In the genomic region with DNA sequence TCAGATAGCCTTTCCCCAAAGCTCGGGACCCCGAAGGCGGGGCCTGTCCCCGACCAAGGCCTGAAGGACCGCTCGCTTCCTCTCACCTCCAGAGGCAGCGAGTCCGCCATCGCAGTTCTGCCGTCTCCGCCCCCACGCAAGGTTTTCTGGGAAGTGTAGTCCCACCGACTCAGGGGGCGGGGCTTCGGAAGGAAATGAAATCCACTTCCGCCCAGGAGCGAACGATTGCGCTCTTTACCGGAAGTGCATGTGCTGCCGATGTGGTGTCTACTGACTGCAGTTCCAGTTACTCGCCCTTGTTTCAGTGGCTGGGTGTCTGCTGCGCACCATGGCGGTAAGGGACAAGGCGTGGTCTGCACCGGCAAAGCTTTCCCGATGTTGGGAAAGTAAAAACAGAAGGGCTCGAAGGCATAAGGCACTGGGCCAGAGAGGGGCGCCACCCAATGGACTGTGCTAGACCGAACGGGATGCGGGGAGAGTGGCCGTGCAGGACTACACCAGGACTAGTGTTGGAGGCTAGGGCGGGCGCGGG, we compare ENCODE assay signal across 8 mouse cellular contexts. TPM values are rescaled to one million over a fixed set of nuclear protein-coding genes. Genes with fewer than 3 reads are reported as not detected.
DNase-seq lines count a peak whose midpoint lies in the region; ATAC-seq and TF ChIP-seq lines count a peak whose summit lies in the region.

A gene (minus strand): TSS at position 138 of the 532 bp plus-strand sequence.
A gene (plus strand): TSS at position 214 of the 532 bp plus-strand sequence.

- H3K9me3 ChIP-seq in ES-Bruce4 (replicated peaks; ENCODE audit: control insufficient read depth, insufficient read depth, low read length, poor library complexity, severe bottlenecking) = no peaks in the 10 kb centered on the region
- no peaks in the 10 kb centered on the region for H3K9me3 ChIP-seq in forebrain, embryonic 12.5 days
- no peaks in the 10 kb centered on the region for H3K9me3 ChIP-seq in heart, embryonic 16.5 days (replicated peaks; ENCODE audit: control insufficient read depth, low read length)
- H3K9me3 ChIP-seq in liver, embryonic 15.5 days (replicated peaks) = no peaks in the 10 kb centered on the region
- H3K9me3 ChIP-seq in neural tube, embryonic 11.5 days (ENCODE audit: control insufficient read depth, low read length) = no peaks in the 10 kb centered on the region
- no peaks in the 10 kb centered on the region for H3K9me3 ChIP-seq in stomach, embryonic 16.5 days (replicated peaks; ENCODE audit: control insufficient read depth, low read length)

- TF ChIP-seq CTCF in ES-Bruce4 (IDR thresholded peaks at IDR 0.05; ENCODE audit: low read depth, low read length) = peak; percentile 59

- H3K4me3 ChIP-seq in ES-Bruce4 (ENCODE audit: low read depth, low read length) = peak within 1 kb of the TSS; percentile 75
- H3K4me3 ChIP-seq in forebrain, embryonic 12.5 days (replicated peaks) = peak within 1 kb of the TSS; percentile 79
- peak within 1 kb of the TSS; percentile 96 for H3K4me3 ChIP-seq in heart, embryonic 16.5 days (ENCODE audit: low read length)
- H3K4me3 ChIP-seq in liver, embryonic 15.5 days (replicated peaks) = peak within 1 kb of the TSS; percentile 73
- peak within 1 kb of the TSS; percentile 77 for H3K4me3 ChIP-seq in neural tube, embryonic 11.5 days (ENCODE audit: low read depth, low read length)
- peak within 1 kb of the TSS; percentile 92 for H3K4me3 ChIP-seq in stomach, embryonic 16.5 days (replicated peaks; ENCODE audit: low read length)

- peak; percentile 74 for TF ChIP-seq POLR2A in ES-Bruce4 (IDR thresholded peaks at IDR 0.05; ENCODE audit: insufficient read depth, low read length)

- H3K4me1 ChIP-seq in ES-Bruce4 (ENCODE audit: control insufficient read depth, insufficient read depth, low read length) = peaks cover 3% of the 10 kb centered on the region
- H3K4me1 ChIP-seq in forebrain, embryonic 12.5 days = peaks cover 20% of the 10 kb centered on the region
- peaks cover 17% of the 10 kb centered on the region for H3K4me1 ChIP-seq in heart, embryonic 16.5 days (ENCODE audit: control insufficient read depth, insufficient read depth, low read length)
- peaks cover 56% of the 10 kb centered on the region for H3K4me1 ChIP-seq in liver, embryonic 15.5 days (replicated peaks)
- peaks cover 9% of the 10 kb centered on the region for H3K4me1 ChIP-seq in neural tube, embryonic 11.5 days (ENCODE audit: control insufficient read depth, insufficient read depth, low read length)
- H3K4me1 ChIP-seq in stomach, embryonic 16.5 days (ENCODE audit: control insufficient read depth, insufficient read depth, low read length) = peaks cover 17% of the 10 kb centered on the region

- peak; percentile 97 for DNase-seq in c-Kit-positive CD71-positive TER-119-positive erythroid progenitor cells, embryonic 14.5 days (ENCODE audit: low spot score)
- DNase-seq in kidney, postnatal 36 days = peak; percentile 97 to 99
- DNase-seq in neural tube, embryonic 11.5 days (ENCODE audit: low spot score) = peak; percentile 97

- whole genome bisulfite sequencing in forebrain, embryonic 12.5 days = under 1% methylated on average over 36 of the region's 36 CpGs
- WGBS in heart, embryonic 16.5 days = under 1% methylated on average over 36 of the region's 36 CpGs
- WGBS in liver, embryonic 15.5 days (ENCODE audit: insufficient replicate concordance) = under 1% methylated on average over 36 of the region's 36 CpGs
- WGBS in neural tube, embryonic 11.5 days = under 1% methylated on average over 36 of the region's 36 CpGs
- WGBS in stomach, embryonic 16.5 days = under 1% methylated on average over 36 of the region's 36 CpGs

- no peaks in the 10 kb centered on the region for H3K27me3 ChIP-seq in ES-Bruce4 (ENCODE audit: control insufficient read depth, insufficient read depth, low read length, poor library complexity, severe bottlenecking)
- H3K27me3 ChIP-seq in forebrain, embryonic 12.5 days = no peaks in the 10 kb centered on the region
- no peaks in the 10 kb centered on the region for H3K27me3 ChIP-seq in heart, embryonic 16.5 days (ENCODE audit: control insufficient read depth, insufficient read depth, low read length)
- no peaks in the 10 kb centered on the region for H3K27me3 ChIP-seq in liver, embryonic 15.5 days
- H3K27me3 ChIP-seq in neural tube, embryonic 11.5 days (ENCODE audit: control insufficient read depth, insufficient read depth, low read length) = no peaks in the 10 kb centered on the region
- H3K27me3 ChIP-seq in stomach, embryonic 16.5 days (ENCODE audit: control insufficient read depth, insufficient read depth, low read length) = no peaks in the 10 kb centered on the region

- peak within 1 kb of the TSS; percentile 88 for H3K4me2 ChIP-seq in forebrain, embryonic 12.5 days
- peak within 1 kb of the TSS; percentile 96 for H3K4me2 ChIP-seq in heart, embryonic 16.5 days (ENCODE audit: low read depth, low read length)
- peak within 1 kb of the TSS; percentile 84 for H3K4me2 ChIP-seq in liver, embryonic 15.5 days
- peak within 1 kb of the TSS; percentile 87 for H3K4me2 ChIP-seq in neural tube, embryonic 11.5 days (ENCODE audit: low read depth)
- H3K4me2 ChIP-seq in stomach, embryonic 16.5 days (ENCODE audit: low read depth, low read length) = peak within 1 kb of the TSS; percentile 88

- H3K36me3 ChIP-seq in ES-Bruce4 (ENCODE audit: control insufficient read depth, insufficient read depth, low read length, poor library complexity, severe bottlenecking) = peaks cover 27% of the 10 kb centered on the region
- peaks cover 47% of the 10 kb centered on the region for H3K36me3 ChIP-seq in forebrain, embryonic 12.5 days (replicated peaks)
- peaks cover 34% of the 10 kb centered on the region for H3K36me3 ChIP-seq in heart, embryonic 16.5 days (ENCODE audit: control insufficient read depth, insufficient read depth)
- H3K36me3 ChIP-seq in liver, embryonic 15.5 days (replicated peaks) = peaks cover 48% of the 10 kb centered on the region
- peaks cover 19% of the 10 kb centered on the region for H3K36me3 ChIP-seq in neural tube, embryonic 11.5 days (ENCODE audit: control insufficient read depth, insufficient read depth, low read length)
- peaks cover 26% of the 10 kb centered on the region for H3K36me3 ChIP-seq in stomach, embryonic 16.5 days (ENCODE audit: control insufficient read depth, insufficient read depth, low read length)

- TF ChIP-seq EP300 in ES-Bruce4 (IDR thresholded peaks at IDR 0.05; ENCODE audit: insufficient read depth, low read depth, low read length) = no peak; the same call in 1 of the 2 replicates

- H3K27ac ChIP-seq in ES-Bruce4 (ENCODE audit: insufficient read depth, low read length) = peak within 1 kb of the TSS; percentile 22
- H3K27ac ChIP-seq in forebrain, embryonic 12.5 days = peak within 1 kb of the TSS; percentile 83
- H3K27ac ChIP-seq in heart, embryonic 16.5 days (ENCODE audit: low read length) = peak within 1 kb of the TSS; percentile 87
- H3K27ac ChIP-seq in liver, embryonic 15.5 days (replicated peaks) = peak within 1 kb of the TSS; percentile 96
- H3K27ac ChIP-seq in neural tube, embryonic 11.5 days (ENCODE audit: low read depth, low read length) = peak within 1 kb of the TSS; percentile 84
- peak within 1 kb of the TSS; percentile 92 for H3K27ac ChIP-seq in stomach, embryonic 16.5 days (ENCODE audit: low read length)

- peak; percentile 93 for ATAC-seq in forebrain, embryonic 12.5 days (ENCODE audit: low FRiP score)
- peak; percentile 92 for ATAC-seq in heart, embryonic 16.5 days (replicated peaks; ENCODE audit: extremely low read depth, insufficient read depth, low FRiP score)
- peak; percentile 72 for ATAC-seq in liver, embryonic 15.5 days (ENCODE audit: insufficient read depth)
- peak; percentile 91 for ATAC-seq in neural tube, embryonic 11.5 days (ENCODE audit: insufficient read depth, low FRiP score, low TSS enrichment)
- peak; percentile 91 for ATAC-seq in stomach, embryonic 16.5 days (ENCODE audit: insufficient read depth, low FRiP score)

- peak within 1 kb of the TSS; percentile 71 for H3K9ac ChIP-seq in ES-Bruce4 (ENCODE audit: low read depth, poor library complexity, severe bottlenecking)
- peak within 1 kb of the TSS; percentile 79 for H3K9ac ChIP-seq in forebrain, embryonic 12.5 days
- peak within 1 kb of the TSS; percentile 97 for H3K9ac ChIP-seq in heart, embryonic 16.5 days (ENCODE audit: low read length)
- peak within 1 kb of the TSS; percentile 81 for H3K9ac ChIP-seq in liver, embryonic 15.5 days
- peak within 1 kb of the TSS; percentile 80 for H3K9ac ChIP-seq in neural tube, embryonic 11.5 days (ENCODE audit: low read length)
- H3K9ac ChIP-seq in stomach, embryonic 16.5 days (ENCODE audit: low read length) = peak within 1 kb of the TSS; percentile 94

RNA-seq across cellular contexts. Expression of the first gene that starts in this region (rescaled TPM):
- 1.5 and 1.9 TPM in 2 replicates for polyA plus RNA-seq in ES-Bruce4 (2011; ENCODE audit: insufficient read depth, insufficient read length, low read depth, missing spikeins)
- polyA plus RNA-seq in forebrain, embryonic 12.5 days (2016; fragmentation: Nextera tagmentation; extraction: Ambion mirVana) = 0.78 and 1.1 TPM in 2 replicates
- 0.80 and 0.84 TPM in 2 replicates for polyA plus RNA-seq in heart, embryonic 16.5 days (2015; fragmentation: Nextera tagmentation; extraction: Ambion mirVana)
- polyA plus RNA-seq in liver, embryonic 15.5 days (2015; fragmentation: Nextera tagmentation; extraction: Ambion mirVana) = 10.4 and 11.8 TPM in 2 replicates
- polyA plus RNA-seq in neural tube, embryonic 11.5 days (2014; fragmentation: Nextera tagmentation; extraction: Ambion mirVana) = 1.3 and 1.4 TPM in 2 replicates
- 2.1 and 2.4 TPM in 2 replicates for polyA plus RNA-seq in stomach, embryonic 16.5 days (2015; fragmentation: Nextera tagmentation; extraction: Ambion mirVana)

RNA-seq across cellular contexts. Expression of the second gene that starts in this region (rescaled TPM):
- 31.8 and 33.3 TPM in 2 replicates for polyA plus RNA-seq in ES-Bruce4 (2011; ENCODE audit: insufficient read depth, insufficient read length, low read depth, missing spikeins)
- 87.5 and 89.7 TPM in 2 replicates for polyA plus RNA-seq in forebrain, embryonic 12.5 days (2016; fragmentation: Nextera tagmentation; extraction: Ambion mirVana)
- 82.1 and 84.2 TPM in 2 replicates for polyA plus RNA-seq in heart, embryonic 16.5 days (2015; fragmentation: Nextera tagmentation; extraction: Ambion mirVana)
- polyA plus RNA-seq in liver, embryonic 15.5 days (2015; fragmentation: Nextera tagmentation; extraction: Ambion mirVana) = 91.2 and 91.8 TPM in 2 replicates
- 111 TPM in 2 replicates for polyA plus RNA-seq in neural tube, embryonic 11.5 days (2014; fragmentation: Nextera tagmentation; extraction: Ambion mirVana)
- polyA plus RNA-seq in stomach, embryonic 16.5 days (2015; fragmentation: Nextera tagmentation; extraction: Ambion mirVana) = 124 and 131 TPM in 2 replicates

Comparison
In these comparisons a context has a peak if more than half of its experiments do, and no peak if none do; other contexts are left out.
1. Peak in every context shown above with its lines: DNase-seq, ATAC-seq, H3K4me3 ChIP-seq and H3K27ac ChIP-seq.
2. H3K27ac ChIP-seq: peak in every context shown above with its lines; median percentile 96 in liver, embryonic 15.5 days; 92 in stomach, embryonic 16.5 days; 87 in heart, embryonic 16.5 days; 84 in neural tube, embryonic 11.5 days; 83 in forebrain, embryonic 12.5 days; 22 in ES-Bruce4.